Mouse (Mus musculus): Measurements from ENCODE around the gene Camk1. TPM values are rescaled to one million over a fixed set of nuclear protein-coding genes. Genes with fewer than 3 reads are reported as not detected.
A peak's percentile ranks its signal among the peaks of the same experiment; 100 is the strongest.

Camk1 gene
- polyA plus RNA-seq (2015; fragmentation: Nextera tagmentation; extraction: Ambion mirVana): 18.2 and 21.1 TPM in 2 replicates

DNA sequence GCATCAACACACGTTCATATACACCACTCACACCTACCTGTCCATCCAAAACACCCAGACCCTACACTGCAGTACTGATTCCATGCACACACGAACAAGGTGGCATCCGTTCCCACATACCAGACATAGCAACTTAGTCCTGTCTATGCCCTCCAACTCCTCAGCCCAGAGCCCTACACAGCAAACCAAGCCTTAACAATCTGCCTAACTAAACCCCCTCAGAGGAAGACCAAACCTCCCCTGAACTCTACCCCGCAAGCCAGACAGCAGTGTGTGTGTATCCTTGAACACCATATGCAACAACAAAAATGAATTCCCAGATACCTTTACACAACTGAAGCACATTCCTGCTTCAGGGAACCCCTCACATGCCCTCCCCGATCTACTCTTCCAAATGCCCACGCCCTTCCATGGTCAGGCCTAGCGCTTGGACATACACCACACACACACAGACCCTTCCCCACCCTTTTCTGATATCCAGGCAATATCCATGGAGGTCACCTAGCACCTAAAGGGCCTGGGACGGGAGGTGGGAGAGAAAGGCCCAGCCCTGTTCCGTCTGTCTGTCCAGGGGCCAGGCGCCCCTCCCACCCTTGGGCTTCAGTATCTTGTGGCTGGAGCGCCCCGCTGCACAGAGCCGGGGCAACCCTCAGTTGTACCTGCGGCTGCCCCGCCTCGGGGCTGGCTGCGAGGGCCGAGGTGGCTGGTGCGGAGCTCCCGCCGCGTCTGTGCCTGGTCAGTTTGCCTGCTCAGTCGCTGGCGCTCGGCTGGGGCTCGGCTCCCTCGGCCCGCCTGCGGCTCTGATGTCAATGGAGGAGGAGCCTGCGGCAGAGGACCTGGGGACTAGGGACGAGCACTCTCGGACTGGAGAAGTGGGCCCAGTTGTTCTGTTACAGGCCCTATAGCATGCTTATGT, at the start of gene Camk1:
TSS of gene Camk1 (minus strand) at position 808 of the 916 bp plus-strand sequence.
- H3K27ac ChIP-seq (replicated peaks): no peak within 1 kb of the TSS

DNA sequence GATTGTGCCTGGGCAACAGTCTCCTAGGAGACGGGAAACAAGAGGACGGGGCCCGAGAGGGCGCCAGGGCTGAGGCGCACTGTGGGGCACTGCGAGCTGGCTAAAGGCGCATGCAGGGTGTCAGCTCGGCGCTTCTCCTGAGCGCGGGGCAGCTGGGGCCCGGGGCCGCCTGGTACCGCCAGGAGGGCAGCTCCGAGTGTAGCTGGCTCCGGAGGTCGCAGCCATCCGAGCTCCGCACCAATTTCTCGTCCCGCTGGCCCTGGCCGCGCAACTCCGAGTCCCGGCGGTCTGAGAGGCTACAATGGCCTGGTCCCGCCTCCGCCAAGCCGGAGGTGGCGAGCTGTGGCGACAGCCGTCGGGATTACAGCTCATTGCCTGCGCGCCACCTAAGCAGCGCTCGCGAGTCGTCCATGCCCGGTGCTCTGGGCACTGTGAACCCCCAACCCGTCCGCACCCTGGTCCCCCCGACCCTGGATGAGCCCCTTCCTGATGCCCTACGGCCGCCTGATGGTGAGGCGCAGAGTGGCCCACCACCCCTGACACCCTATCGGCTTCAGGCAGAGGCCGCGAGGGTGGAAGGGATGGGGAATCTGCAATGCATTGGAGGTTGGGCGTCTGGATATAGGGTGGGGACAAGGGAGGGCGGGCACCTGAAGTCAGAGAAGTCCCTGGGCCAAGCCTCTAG, 48.7 kb upstream of the Camk1 start:
- ATAC-seq (ENCODE audit: insufficient read depth): peak; percentile 52; the same call in 1 of the 2 replicates
- Histone ChIP-seq H3K9ac (no peak overlapping the region), H3K4me3 (replicated peaks) (peak overlapping the region; percentile 36), H3K36me3 (replicated peaks) (peaks cover 50% of the 10 kb centered on the region), H3K4me2 (peak overlapping the region; percentile 68), H3K27me3 (peaks cover 22% of the 10 kb centered on the region), H3K4me1 (replicated peaks) (peaks cover 15% of the 10 kb centered on the region), H3K27ac (replicated peaks) (no peak overlapping the region), H3K9me3 (replicated peaks) (no peaks in the 10 kb centered on the region)
- WGBS (ENCODE audit: insufficient replicate concordance): 5% methylated on average over 51 of the region's 51 CpGs

More for the DNA sequence above, at the start of gene Camk1:
- no peaks in the 10 kb centered on the region for H3K9me3 ChIP-seq (replicated peaks)
- peak within 1 kb of the TSS; percentile 66 for H3K9ac ChIP-seq
- 0 out of 2 replicates have a peak, but pooled peaks cover 3% of the 10 kb centered on the region for H3K27me3 ChIP-seq
- peak within 1 kb of the TSS; percentile 79 for H3K4me2 ChIP-seq
- peak within 1 kb of the TSS; percentile 59 for H3K4me3 ChIP-seq (replicated peaks)
- WGBS (ENCODE audit: insufficient replicate concordance): 14% methylated on average over 32 of the region's 32 CpGs
- peak; percentile 67 for ATAC-seq (ENCODE audit: insufficient read depth)
- H3K36me3 ChIP-seq (replicated peaks): no peaks in the 10 kb centered on the region
- H3K4me1 ChIP-seq (replicated peaks): peaks cover 33% of the 10 kb centered on the region

DNA sequence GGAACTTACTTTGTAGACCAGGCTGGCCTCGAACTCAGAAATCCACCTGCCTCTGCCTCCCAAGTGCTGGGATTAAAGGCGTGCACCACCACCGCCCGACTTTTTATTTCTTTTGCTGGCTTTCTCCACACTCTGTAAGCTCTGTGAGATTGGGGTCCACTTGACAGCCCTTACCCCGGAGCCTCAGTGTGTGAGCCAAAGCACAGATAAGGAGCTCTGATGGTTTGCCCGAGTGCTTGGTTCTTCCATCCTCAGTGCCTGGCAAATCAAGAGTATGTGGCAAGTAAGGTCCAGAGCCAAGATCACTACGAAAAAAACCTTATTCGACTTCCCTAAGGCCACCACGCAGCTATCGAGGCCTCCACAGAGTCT, 48.2 kb upstream of the Camk1 start:
- Histone ChIP-seq H3K27me3 (peaks cover 22% of the 10 kb centered on the region), H3K36me3 (replicated peaks) (peaks cover 55% of the 10 kb centered on the region), H3K4me3 (replicated peaks) (peak overlapping the region; percentile 36), H3K9ac (no peak overlapping the region), H3K4me2 (peak overlapping the region; percentile 68), H3K9me3 (replicated peaks) (no peaks in the 10 kb centered on the region), H3K4me1 (replicated peaks) (peaks cover 15% of the 10 kb centered on the region), H3K27ac (replicated peaks) (no peak overlapping the region)
- ATAC-seq (ENCODE audit: insufficient read depth): no peak
- 14% methylated on average over 10 of the region's 10 CpGs for WGBS (ENCODE audit: insufficient replicate concordance)

DNA sequence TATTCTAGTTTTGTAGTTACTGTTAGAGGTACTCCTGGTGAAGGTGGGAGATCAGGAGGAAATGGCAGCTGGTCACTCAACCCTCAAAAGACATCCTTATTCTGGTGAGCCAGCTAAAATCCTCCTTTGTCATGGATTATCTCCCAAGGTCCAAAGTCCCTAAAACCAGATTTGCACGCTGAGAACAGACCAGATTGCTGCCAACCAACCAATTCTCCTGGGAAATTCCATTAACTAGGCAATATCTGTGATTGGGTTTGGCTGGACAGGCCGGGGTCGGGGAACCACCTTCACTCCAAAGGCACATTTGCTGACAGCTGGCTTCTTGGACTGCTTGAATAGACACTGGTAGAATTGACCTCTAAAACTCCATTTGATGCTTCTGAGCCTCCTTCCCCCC, 46.9 kb upstream of the Camk1 start:
- Histone ChIP-seq H3K36me3 (replicated peaks) (peaks cover 67% of the 10 kb centered on the region), H3K9ac (no peak overlapping the region), H3K4me3 (replicated peaks) (no peak overlapping the region), H3K9me3 (replicated peaks) (no peaks in the 10 kb centered on the region), H3K27me3 (peaks cover 22% of the 10 kb centered on the region), H3K4me1 (replicated peaks) (peaks cover 15% of the 10 kb centered on the region), H3K4me2 (no peak overlapping the region), H3K27ac (replicated peaks) (no peak overlapping the region)
- WGBS (ENCODE audit: insufficient replicate concordance): 77% methylated on average over 3 of the region's 3 CpGs
- ATAC-seq (ENCODE audit: insufficient read depth): no peak

DNA sequence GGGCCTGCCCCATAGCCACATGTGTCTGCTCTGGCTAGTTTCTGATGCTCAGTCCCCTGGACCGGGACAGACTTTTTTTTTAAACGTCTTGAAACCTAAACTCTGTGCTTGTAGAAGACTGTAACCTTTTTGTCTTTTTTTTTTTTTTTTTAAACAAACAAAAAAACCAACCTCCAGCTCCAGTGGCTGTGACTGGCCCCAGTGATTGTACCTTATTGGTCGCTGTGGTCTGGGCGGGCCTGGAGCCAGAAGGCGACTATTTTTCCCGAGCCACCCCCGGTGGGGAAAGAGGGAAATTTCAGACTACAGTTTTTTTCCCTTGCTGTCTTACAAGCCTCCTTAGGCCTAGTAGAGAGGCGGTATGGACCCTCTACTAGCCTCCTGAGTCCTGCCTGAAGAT, 45.2 kb upstream of the Camk1 start, which contains the start of gene Ttll3:
TSS of gene Ttll3 (plus strand) at position 301 of the 400 bp plus-strand sequence.
- ATAC-seq (ENCODE audit: insufficient read depth): no peak
- Histone ChIP-seq H3K4me1 (replicated peaks) (peaks cover 15% of the 10 kb centered on the region), H3K9ac (no peak within 1 kb of the TSS), H3K27me3 (peaks cover 22% of the 10 kb centered on the region), H3K4me2 (no peak within 1 kb of the TSS), H3K27ac (replicated peaks) (no peak within 1 kb of the TSS), H3K4me3 (replicated peaks) (no peak within 1 kb of the TSS), H3K36me3 (replicated peaks) (peaks cover 75% of the 10 kb centered on the region), H3K9me3 (replicated peaks) (no peaks in the 10 kb centered on the region)
- WGBS (ENCODE audit: insufficient replicate concordance): 77% methylated on average over 8 of the region's 8 CpGs

DNA sequence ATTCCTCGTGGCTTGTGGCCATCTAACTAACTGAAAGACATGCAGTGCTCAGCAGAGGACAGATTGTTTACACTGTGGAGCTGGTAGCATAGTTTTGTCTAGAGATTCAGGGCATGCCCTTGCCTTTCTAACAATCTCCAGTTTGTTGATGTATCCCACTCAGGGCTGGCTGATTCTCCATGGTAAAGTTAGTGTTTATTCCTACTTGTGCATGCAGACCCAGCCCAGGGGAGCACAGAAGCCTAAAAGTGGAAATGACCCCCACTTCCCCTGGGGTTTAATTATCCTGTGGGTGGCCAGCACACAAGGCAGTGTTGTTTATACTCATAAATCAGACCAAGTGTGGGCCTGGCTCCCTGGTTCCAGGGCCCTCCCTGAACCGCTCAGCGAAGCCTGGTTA, 42.2 kb upstream of the Camk1 start:
- Histone ChIP-seq H3K9ac (no peak overlapping the region), H3K4me1 (replicated peaks) (peaks cover 4% of the 10 kb centered on the region; the same call in 1 of the 2 replicates), H3K4me2 (no peak overlapping the region), H3K27ac (replicated peaks) (no peak overlapping the region), H3K4me3 (replicated peaks) (no peak overlapping the region), H3K27me3 (no peaks in the 10 kb centered on the region), H3K36me3 (replicated peaks) (peaks cover 99% of the 10 kb centered on the region), H3K9me3 (replicated peaks) (no peaks in the 10 kb centered on the region)
- no peak for ATAC-seq (ENCODE audit: insufficient read depth)
- 69% methylated on average over 3 of the region's 3 CpGs for WGBS (ENCODE audit: insufficient replicate concordance)

DNA sequence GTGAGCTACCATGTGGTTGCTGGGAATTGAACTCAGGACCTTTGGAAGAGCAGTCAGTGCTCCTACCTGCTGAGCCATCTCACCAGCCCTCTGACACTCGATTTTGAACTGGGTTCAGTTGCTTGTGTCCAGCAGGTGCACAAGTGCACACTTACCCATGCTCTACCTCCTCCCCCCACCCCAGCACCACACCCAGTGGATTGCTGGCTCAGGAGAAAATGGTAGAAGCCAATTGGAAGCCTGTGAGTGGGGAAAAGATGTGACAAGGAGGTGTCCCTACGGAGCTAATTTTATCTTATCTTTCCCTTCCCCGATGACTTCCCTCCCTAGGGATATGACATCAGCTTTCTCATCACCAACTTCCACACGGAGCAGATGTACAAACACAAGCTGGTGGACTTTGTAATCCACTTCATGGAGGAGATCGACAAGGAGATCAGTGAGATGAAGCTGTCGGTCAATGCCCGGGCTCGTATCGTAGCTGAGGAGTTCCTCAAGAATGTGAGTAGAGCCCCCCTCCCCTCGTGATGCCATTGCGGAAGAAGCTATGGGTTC, 41.5 kb upstream of the Camk1 start:
- no peaks in the 10 kb centered on the region for H3K9me3 ChIP-seq (replicated peaks)
- no peak overlapping the region for H3K27ac ChIP-seq (replicated peaks)
- ATAC-seq (ENCODE audit: insufficient read depth): no peak
- no peaks in the 10 kb centered on the region for H3K27me3 ChIP-seq
- no peak overlapping the region for H3K4me3 ChIP-seq (replicated peaks)
- no peak overlapping the region for H3K9ac ChIP-seq
- peaks cover 98% of the 10 kb centered on the region for H3K36me3 ChIP-seq (replicated peaks)
- H3K4me1 ChIP-seq (replicated peaks): peaks cover 11% of the 10 kb centered on the region
- no peak overlapping the region for H3K4me2 ChIP-seq
- 67% methylated on average over 11 of the region's 11 CpGs for WGBS (ENCODE audit: insufficient replicate concordance)

DNA sequence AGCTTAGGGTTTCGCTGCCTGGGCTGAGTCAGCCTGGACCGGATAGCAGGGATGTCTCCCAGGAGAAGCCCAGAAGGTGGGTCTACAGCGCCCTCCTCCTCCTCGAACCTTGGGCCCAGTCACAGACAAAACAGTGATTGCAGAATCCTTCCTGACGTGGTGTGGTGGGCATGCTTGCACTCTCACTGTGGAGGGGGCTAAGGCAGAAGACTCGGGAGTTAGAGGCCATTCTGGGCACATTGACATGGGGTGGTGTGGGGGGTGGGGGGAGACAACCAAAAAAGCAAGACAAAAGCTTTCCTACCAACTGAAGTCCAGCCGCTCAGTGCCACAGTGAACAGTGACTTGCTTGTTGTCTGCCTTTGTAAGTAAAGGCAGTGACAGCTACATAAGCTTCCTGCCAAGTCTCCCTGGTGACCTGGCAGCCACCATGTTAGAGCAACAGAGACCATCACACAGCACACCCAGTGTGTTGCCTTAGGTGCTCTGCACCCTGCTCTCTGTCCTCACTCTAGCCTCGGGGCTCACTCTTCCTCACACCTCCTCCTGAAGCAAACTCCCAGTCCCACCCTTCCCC, 40.7 kb upstream of the Camk1 start:
- WGBS (ENCODE audit: insufficient replicate concordance): 83% methylated on average over 8 of the region's 8 CpGs
- H3K4me3 ChIP-seq (replicated peaks): no peak overlapping the region
- H3K4me1 ChIP-seq (replicated peaks): peaks cover 19% of the 10 kb centered on the region
- ATAC-seq (ENCODE audit: insufficient read depth): no peak
- H3K27ac ChIP-seq (replicated peaks): no peak overlapping the region
- H3K9ac ChIP-seq: no peak overlapping the region
- H3K27me3 ChIP-seq: no peaks in the 10 kb centered on the region
- no peak overlapping the region for H3K4me2 ChIP-seq
- H3K9me3 ChIP-seq (replicated peaks): no peaks in the 10 kb centered on the region
- H3K36me3 ChIP-seq (replicated peaks): peaks cover 91% of the 10 kb centered on the region

DNA sequence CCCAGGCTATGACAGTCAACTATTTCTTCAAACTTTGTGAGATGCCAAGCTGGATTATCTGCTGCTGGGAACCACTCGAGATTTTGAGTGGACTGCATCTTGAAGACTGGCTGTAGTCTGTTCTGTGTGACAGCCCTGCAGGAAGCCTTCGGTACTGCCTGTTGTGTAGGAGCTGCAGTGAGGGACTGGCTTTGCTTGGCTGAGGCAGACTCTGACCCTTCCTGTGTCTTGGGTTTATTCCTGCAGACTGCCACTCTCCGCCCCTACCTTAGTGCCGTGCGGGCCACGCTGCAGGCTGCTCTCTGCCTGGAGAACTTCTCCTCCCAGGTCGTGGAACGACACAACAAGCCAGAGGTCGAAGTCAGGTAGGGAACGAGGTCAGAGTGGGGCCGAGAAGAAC, 36.7 kb upstream of the Camk1 start:
- Histone ChIP-seq H3K4me1 (replicated peaks) (peaks cover 41% of the 10 kb centered on the region), H3K4me3 (replicated peaks) (peak overlapping the region; percentile 11; the same call in 1 of the 2 replicates), H3K9ac (no peak overlapping the region), H3K4me2 (peak overlapping the region; percentile 82), H3K27ac (replicated peaks) (no peak overlapping the region), H3K9me3 (replicated peaks) (no peaks in the 10 kb centered on the region), H3K27me3 (no peaks in the 10 kb centered on the region), H3K36me3 (replicated peaks) (peaks cover 57% of the 10 kb centered on the region)
- WGBS (ENCODE audit: insufficient replicate concordance): 87% methylated on average over 11 of the region's 11 CpGs
- no peak for ATAC-seq (ENCODE audit: insufficient read depth)

DNA sequence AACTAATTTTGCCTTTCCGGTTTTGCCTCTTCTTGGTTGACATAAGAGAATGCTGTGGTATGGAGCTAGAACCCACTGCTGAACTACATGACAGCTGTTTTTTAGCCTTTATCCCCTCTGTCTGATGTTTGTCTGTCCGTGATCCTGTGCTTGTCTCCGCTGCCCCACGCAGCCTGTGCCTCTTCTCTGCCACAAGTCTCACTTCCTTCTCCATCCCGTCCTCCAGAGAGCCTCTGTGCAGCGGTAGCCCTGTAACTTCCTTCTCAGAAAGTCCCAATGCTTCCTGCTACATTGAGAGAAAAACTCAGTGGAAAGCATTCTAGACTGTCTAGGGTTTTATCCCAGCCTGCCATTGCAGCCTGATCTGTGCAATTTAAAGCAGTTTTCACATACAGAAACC, 35.5 kb upstream of the Camk1 start:
- no peaks in the 10 kb centered on the region for H3K27me3 ChIP-seq
- peak overlapping the region; percentile 85 for H3K9ac ChIP-seq
- no peak for ATAC-seq (ENCODE audit: insufficient read depth)
- H3K4me3 ChIP-seq (replicated peaks): peak overlapping the region; percentile 89
- H3K4me2 ChIP-seq: peak overlapping the region; percentile 82
- peak overlapping the region; percentile 7 for H3K27ac ChIP-seq (replicated peaks)
- 13% methylated on average over 6 of the region's 6 CpGs for WGBS (ENCODE audit: insufficient replicate concordance)
- H3K36me3 ChIP-seq (replicated peaks): peaks cover 57% of the 10 kb centered on the region
- H3K9me3 ChIP-seq (replicated peaks): no peaks in the 10 kb centered on the region
- peaks cover 50% of the 10 kb centered on the region for H3K4me1 ChIP-seq (replicated peaks)

All from liver, embryonic 15.5 days (tissue).